Mouse (Mus musculus) liver, embryonic 15.5 days (tissue): Measurements from ENCODE around the gene Stk17b. TPM values are rescaled to one million over a fixed set of nuclear protein-coding genes. Genes with fewer than 3 reads are reported as not detected.
A peak's percentile ranks its signal among the peaks of the same experiment; 100 is the strongest.
"Not testable (repeated sequence)": the region's sequence is repeated elsewhere in the genome, so short reads cannot be mapped to it uniquely, and the experiment has no call there.

Experiments used
- ATAC-seq: fragments of 200-750 bp; cut with Nextera tagmentation; 2 replicates; pipeline ENCODE4 v1.8.0; 2017; ENCODE audit warnings: moderate number of reproducible peaks, mild to moderate bottlenecking, moderate library complexity; ENCODE audit not compliant: insufficient read depth
- H3K27ac ChIP-seq: fragments of 300-500 bp; sonication (generic); replicated peaks from 2 replicates; pipeline ENCODE4 v1.5.1; 2015; ENCODE audit warnings: mild to moderate bottlenecking, inconsistent platforms
- H3K27me3 ChIP-seq: fragments of 300-500 bp; sonication (generic); 2 replicates; pipeline ENCODE4 v1.6.1; 2015; ENCODE audit warnings: mild to moderate bottlenecking, inconsistent platforms
- H3K36me3 ChIP-seq: fragments of 300-500 bp; sonication (generic); replicated peaks from 2 replicates; pipeline ENCODE4 v1.6.1; 2015; ENCODE audit warnings: moderate library complexity, mild to moderate bottlenecking, inconsistent platforms
- H3K4me1 ChIP-seq: fragments of 300-500 bp; sonication (generic); replicated peaks from 2 replicates; pipeline ENCODE4 v1.6.1; 2015; ENCODE audit warnings: inconsistent platforms
- H3K4me2 ChIP-seq: fragments of 300-500 bp; sonication (generic); 2 replicates; pipeline ENCODE4 v1.6.1; 2015; ENCODE audit warnings: moderate library complexity, mild to moderate bottlenecking, inconsistent platforms
- H3K4me3 ChIP-seq: fragments of 300-500 bp; sonication (generic); replicated peaks from 2 replicates; pipeline ENCODE4 v1.5.1; 2015; ENCODE audit warnings: mild to moderate bottlenecking, inconsistent platforms
- H3K9ac ChIP-seq: fragments of 300-500 bp; sonication (generic); 2 replicates; pipeline ENCODE4 v1.6.1; 2015; ENCODE audit warnings: moderate library complexity, mild to moderate bottlenecking, inconsistent platforms
- H3K9me3 ChIP-seq: fragments of 300-500 bp; sonication (generic); replicated peaks from 2 replicates; pipeline ENCODE4 v1.6.1; 2016; ENCODE audit warnings: inconsistent platforms
- WGBS: fragments of 180-500 bp; shearing (Covaris S2); methylation state at CpG from one replicate; pipeline ENCODE4 v1.1.7; 2015; ENCODE audit warnings: mixed read lengths; ENCODE audit not compliant: insufficient replicate concordance; 5-methylcytosine and 5-hydroxymethylcytosine counted together
- polyA plus RNA-seq: library from polyadenylated mRNA; unstranded; fragments of >200 nt; fragmentation: Nextera tagmentation; extraction: Ambion mirVana; gene quantifications from 2 replicates; pipeline ENCODE4 v1.2.1, GENCODE M21; 2015

The Stk17b gene
- polyA plus RNA-seq, 1 experiment from 2014 or later: 21.1 TPM

DNA sequence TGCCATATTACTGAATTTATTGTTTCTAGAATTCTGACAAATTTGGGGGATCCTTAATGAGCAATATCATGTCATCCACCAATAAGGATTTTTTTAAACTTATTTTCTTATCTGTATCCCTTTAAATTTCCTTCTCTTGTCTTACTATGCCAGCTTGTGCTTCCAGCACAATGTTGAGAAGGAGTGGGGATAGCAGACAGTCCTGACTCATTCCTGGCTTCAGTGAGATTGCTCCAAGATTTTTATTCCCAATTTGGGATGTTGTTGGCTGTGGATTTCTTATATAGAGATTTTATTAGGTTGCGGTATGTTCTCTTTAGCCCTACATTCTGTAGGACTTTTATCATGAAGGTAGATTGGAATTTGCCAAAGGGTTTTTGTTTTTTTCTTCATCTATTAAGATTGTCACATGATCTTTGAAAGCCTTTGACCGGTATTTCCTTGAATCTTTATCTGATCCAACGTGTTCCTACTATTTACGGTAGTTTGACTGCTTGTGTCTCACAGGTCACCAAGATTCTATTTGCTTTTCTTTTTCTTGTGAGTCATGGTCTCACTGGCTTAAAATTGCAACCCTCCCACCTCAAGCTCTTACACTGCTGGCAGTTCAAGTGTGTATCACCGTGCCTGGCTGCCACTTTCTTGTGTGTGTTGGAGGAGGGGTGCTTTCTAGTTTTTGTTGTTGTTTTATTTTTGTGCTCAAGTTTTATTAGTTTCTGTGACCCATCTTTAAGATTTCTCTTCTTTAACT lies 64.2 kb downstream of the Stk17b start:
- Histone ChIP-seq H3K4me2 (no peak overlapping the region), H3K9me3 (no peaks in the 10 kb centered on the region), H3K27ac (no peak overlapping the region), H3K4me3 (no peak overlapping the region), H3K27me3 (no peaks in the 10 kb centered on the region), H3K4me1 (no peaks in the 10 kb centered on the region), H3K9ac (no peak overlapping the region), H3K36me3 (no peaks in the 10 kb centered on the region)
- WGBS: 51% methylated on average over 5 of the region's 5 CpGs
- no peak for ATAC-seq

DNA sequence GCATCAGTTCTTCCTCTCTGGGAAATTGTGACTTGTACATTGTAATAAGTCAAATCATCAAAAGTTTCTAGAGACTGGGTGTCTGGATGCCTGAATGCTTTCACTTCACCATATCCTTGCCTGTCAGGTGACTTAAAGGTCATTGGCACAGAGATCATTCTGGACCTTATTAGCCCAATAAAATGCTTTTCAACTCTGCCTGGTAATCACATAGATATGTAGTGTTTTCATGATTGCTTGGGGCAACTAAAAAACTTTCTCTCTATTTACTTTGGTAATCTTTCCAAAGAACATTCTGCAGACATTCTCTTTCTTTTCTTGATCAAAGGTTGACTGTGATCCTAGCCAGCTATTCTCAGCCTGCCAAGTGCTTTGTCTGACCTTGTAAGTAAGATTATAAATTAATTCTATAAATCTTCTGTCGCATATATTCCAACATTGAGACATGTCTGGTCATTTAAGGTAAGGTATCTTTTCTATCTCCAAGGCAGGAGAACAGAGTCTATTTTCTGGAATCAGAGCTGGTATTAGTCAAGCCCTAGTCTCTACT lies 69.0 kb downstream of the Stk17b start:
- Histone ChIP-seq H3K4me1 (no peaks in the 10 kb centered on the region), H3K36me3 (no peaks in the 10 kb centered on the region), H3K27me3 (no peaks in the 10 kb centered on the region), H3K4me3 (no peak overlapping the region), H3K9ac (no peak overlapping the region), H3K4me2 (no peak overlapping the region), H3K27ac (no peak overlapping the region), H3K9me3 (no peaks in the 10 kb centered on the region)
- no peak for ATAC-seq
- 44% methylated on average over 1 of the region's 1 CpGs for WGBS

DNA sequence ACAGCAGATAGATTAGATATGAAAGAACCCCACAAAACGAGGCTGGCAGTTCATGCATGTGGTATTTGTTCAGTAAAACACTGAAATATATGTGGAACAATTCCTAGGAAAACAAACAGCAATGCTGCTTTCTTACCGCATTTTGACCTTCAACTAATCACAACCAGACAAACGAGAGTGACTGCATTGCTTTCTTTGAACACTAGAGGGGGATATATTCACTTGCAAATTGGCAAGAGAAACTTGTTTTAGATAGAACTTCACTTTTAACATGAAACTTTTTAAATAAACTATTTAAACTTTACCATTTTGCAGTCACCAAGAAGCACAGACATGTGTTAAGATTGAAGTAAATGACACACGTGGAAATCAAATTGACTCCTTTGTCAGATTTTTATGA lies 69.6 kb downstream of the Stk17b start:
- Histone ChIP-seq H3K36me3 (no peaks in the 10 kb centered on the region), H3K4me2 (no peak overlapping the region), H3K9ac (no peak overlapping the region), H3K4me1 (no peaks in the 10 kb centered on the region), H3K27ac (no peak overlapping the region), H3K27me3 (no peaks in the 10 kb centered on the region), H3K9me3 (no peaks in the 10 kb centered on the region), H3K4me3 (no peak overlapping the region)
- WGBS: 3% methylated on average over 4 of the region's 4 CpGs
- ATAC-seq: no peak

DNA sequence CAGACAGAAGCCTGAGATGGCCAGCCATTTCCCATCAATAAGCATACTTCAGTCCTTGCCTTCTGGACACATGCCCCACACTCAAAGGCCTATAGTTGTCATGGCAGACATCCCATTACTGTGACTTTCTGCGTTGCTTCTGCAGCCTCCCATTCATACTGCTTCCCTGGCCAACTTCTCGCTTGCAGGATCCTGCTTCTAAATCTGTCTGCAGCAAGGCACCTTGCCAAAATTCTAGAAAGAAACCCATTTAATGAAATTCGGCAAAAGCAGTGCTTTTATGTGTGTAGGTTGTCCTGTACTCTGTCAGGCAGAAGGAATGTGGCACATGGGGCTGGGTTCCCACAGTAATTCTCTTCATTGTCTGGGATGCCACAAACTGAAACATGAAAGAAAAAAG lies 71.6 kb downstream of the Stk17b start:
- H3K27me3 ChIP-seq, H3K27ac ChIP-seq, ATAC-seq, H3K4me3 ChIP-seq, H3K36me3 ChIP-seq, H3K9me3 ChIP-seq, H3K9ac ChIP-seq, H3K4me2 ChIP-seq, H3K4me1 ChIP-seq: not testable (repeated sequence)
- 55% methylated on average over 3 of the region's 3 CpGs for WGBS

DNA sequence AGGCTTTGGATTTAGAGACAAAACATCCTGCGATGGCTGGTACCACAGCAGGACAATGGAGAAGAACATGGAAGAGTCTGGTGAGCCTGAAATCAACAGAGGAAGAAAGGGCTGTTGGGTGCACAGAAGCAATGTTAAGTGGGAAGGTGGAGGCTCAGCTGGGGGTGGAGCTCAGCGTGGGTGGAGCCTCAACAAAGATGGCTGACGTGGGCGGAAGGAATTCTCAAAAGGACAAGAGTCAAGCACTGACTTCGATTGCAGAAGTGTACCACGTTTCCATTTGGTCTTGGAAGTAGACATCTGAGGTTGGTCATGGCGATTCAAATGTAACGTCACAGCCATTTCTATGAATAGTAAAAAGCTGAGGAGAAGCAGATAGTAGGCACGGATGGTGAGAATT lies 74.0 kb downstream of the Stk17b start:
- no peak for ATAC-seq
- no peaks in the 10 kb centered on the region for H3K27me3 ChIP-seq

DNA sequence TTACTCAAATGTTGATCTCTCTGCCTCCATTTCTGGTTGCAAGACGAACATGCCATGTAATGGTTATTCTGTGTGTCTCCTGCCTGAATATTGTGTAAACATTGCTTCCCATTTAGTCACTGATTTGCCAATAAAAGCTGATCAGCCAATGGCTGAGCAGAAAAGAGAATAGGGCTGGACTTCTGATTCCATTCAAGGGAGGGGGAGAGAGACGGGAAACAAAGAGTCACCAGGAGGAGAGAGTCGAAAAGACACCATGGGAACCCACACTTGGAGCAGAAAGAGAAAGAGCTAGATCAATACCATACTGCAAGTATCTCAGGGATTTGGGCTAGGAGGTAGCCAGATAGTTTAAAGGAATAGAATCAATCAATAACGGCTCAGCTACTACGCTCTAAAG lies 75.4 kb downstream of the Stk17b start:
- H3K4me3 ChIP-seq, H3K4me2 ChIP-seq, H3K9ac ChIP-seq, H3K9me3 ChIP-seq, H3K27me3 ChIP-seq, ATAC-seq, H3K27ac ChIP-seq, H3K36me3 ChIP-seq, H3K4me1 ChIP-seq: not testable (repeated sequence)
- 61% methylated on average over 5 of the region's 5 CpGs for WGBS

More for the DNA sequence above, 74.0 kb downstream of the Stk17b start:
- 73% methylated on average over 9 of the region's 9 CpGs for WGBS
- no peak overlapping the region for H3K9ac ChIP-seq
- no peaks in the 10 kb centered on the region for H3K36me3 ChIP-seq
- H3K27ac ChIP-seq: no peak overlapping the region
- no peaks in the 10 kb centered on the region for H3K9me3 ChIP-seq
- no peak overlapping the region for H3K4me3 ChIP-seq
- peaks cover 5% of the 10 kb centered on the region; the same call in 1 of the 2 replicates for H3K4me1 ChIP-seq
- no peak overlapping the region for H3K4me2 ChIP-seq

DNA sequence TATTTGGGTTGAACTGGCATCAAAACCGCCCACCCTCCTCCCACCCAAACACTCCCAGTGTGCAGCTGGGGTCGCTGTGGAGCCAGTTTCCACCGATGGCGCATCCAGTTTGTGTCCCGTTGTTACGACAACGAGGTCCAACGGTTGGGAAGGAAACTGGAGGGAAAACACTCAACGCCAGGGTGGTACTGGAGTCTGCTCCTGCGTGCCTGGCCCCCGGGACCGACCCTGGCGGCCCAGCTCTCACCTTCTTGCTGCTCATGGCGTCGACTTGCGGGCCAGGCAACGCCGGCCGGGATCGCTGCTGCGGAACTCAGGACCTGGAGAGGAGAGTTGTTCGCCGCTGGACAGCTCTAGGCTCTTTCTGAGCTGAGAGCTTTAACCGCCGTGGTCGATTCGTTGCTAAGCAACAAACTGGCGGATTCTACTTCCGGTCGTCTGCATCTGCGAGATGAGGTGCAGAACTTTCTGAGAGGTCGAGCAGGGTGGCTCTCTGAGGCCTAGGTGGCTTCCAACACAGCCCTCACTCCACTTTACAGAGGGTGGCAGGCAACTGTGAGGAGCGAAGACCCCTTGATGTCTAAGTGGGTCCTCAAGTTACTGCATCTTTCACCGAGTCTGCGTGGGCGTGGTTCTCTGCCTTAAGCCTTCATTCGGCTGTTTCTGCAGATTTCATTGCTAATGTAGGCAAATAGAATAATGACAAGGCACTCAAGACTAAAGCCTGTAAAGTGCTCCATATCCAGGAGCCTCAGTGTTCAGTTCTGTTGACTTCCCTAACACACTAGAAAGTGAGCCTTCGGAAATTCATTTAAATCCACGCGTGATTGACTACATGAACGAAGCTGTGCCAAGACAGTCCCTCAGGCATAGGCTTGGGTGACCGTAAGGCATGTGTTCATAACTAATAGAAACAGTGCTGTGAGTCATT lies 78.3 kb downstream of the Stk17b start, which contains the start of gene Dnah7a:
Gene Dnah7a, minus strand, starts transcription at position 354 of the 931 bp plus-strand sequence.
- Histone ChIP-seq H3K4me1 (peaks cover 5% of the 10 kb centered on the region; the same call in 1 of the 2 replicates), H3K9me3 (no peaks in the 10 kb centered on the region), H3K36me3 (no peaks in the 10 kb centered on the region), H3K9ac (no peak within 1 kb of the TSS), H3K4me2 (peak within 1 kb of the TSS; percentile 64), H3K4me3 (peak within 1 kb of the TSS; percentile 33), H3K27ac (no peak within 1 kb of the TSS), H3K27me3 (no peaks in the 10 kb centered on the region)
- 14% methylated on average over 42 of the region's 42 CpGs for WGBS
- ATAC-seq: no peak

Other genes with a start within 250 kb of the Stk17b start
- not detected in 2 replicates for gene Dnah7a, start 78.4 kb downstream of the Stk17b start, polyA plus RNA-seq